Mouse (Mus musculus) mouse trophoblast stem cell (cell line): ENCODE results near the gene Bmpr1a.
"Not testable (repeated sequence)": the region's sequence is repeated elsewhere in the genome, so short reads cannot be mapped to it uniquely, and the experiment has no call there.

Experiments
- in situ Hi-C, 2 experiments: fragments of 300-500 bp; cut with MseI, MboI; formaldehyde crosslinking; loops; 2 replicates in 1 of 2; 3 replicates in 1 of 2; pipeline ENCODE4 v1.15.1; 2025

Bmpr1a gene

DNA sequence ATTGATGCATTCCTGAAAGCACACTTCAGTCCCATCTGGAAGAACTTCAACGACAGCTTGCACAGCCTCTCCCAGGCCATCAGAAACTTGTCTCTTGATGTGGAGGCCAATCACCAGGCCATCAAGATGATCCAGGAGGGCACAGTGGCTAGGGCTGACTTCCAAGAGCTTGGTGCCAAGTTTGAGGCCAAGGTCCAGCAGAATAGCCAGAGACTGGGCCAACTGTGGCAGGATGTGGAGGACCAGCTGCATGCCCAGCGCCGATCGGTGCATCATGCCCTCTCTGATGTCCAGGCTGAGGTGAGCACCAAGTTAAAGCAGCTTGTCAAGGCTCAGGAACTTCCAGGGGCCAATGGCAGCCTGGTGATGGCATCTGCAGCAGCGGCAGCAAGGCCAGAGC lies 105.3 kb downstream of the Bmpr1a start:
- in situ Hi-C loops = no loop called here

DNA sequence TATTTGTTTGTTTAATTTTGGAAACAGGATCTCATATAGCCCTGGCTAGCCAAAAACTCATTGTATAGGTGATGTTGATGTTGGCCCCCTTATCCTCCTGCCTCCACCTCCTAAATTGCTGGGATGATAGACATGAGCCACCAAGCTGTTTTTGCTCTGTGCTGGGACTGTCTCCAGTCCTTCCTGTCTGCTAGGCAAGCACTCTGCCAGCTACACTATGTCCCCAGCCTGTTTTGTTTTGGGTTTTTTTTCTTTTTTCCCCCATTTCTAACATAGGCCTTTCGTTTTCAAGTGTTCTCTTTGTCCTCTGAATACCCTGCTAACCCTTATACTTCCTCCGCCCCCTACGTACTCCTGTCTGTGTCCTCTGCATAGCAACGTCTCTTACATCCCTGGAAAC lies 109.8 kb downstream of the Bmpr1a start:
- in situ Hi-C loops = no loop called here

DNA sequence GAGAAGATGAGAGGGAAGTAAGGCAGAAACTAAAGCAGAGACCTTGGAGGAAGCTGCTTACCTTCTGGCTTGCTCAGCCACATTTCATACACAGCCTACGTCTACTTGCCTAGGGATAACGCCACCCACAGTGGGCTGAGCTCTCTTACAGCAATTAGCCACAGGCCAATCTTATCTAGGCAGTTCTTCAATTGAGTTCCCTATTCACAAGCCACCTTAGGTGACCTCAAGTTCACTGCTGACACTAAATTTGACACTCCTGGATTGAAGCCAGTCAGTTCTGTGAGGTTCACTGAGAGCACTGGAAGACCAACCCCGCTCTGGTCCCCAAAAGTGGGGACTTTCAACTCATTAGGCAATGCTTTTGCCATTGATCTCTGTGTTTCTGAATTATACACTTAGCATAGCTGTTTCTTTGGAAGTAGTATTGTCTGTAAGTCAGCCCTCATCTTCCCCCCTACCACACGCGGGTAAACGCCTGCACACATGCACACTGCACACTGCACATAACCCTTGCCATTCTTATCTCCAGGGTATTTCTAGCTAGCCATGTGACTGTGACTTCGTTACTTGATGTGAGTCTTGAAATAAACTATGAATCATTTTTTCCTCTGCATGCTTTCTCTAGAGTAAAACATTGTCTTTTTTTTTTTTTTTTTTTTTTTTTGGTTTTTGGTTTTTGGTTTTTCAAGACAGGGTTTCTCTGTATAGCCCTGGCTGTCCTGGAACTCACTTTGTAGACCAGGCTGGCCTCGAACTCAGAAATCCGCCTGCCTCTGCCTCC lies 120.0 kb downstream of the Bmpr1a start:
- in situ Hi-C loops = no loop called here

DNA sequence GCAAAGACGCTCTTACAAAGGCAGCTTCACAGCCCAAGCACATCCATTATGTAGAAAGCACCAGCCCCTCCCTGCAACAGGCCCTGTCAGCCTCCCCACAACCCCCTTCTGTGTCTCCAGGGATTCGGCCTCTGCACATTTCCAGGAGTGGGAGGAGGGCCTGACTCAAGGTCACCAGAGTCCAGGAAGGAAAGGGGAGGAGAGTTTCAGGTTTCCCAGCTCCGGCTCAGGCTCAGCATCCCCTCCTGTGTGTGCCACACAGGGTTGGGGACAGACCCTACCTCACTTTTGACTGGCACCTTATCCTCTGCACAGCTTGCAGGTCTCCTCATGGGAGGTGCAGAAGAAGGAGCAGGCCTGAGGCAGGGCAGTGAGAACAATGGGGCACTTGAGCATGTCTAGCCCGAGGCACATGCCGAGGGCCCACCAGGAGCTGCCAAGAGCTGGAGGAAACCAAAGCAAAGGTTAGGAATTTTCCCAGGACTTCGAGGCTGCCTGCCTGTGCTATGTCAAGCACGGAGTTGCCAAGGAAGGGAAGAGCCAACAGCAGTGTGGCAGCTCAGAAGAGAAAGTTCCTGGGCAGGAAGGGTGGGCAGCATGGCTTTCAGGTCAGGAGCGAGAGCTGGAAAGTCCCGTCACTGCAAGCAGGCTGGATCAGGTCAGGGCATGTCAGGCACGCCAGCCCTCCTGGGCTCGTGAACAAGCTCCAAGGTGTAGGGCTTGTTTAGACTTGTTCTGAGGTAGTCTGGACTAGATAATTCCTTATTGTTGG lies 124.4 kb downstream of the Bmpr1a start:
- in situ Hi-C loops = no loop called here

DNA sequence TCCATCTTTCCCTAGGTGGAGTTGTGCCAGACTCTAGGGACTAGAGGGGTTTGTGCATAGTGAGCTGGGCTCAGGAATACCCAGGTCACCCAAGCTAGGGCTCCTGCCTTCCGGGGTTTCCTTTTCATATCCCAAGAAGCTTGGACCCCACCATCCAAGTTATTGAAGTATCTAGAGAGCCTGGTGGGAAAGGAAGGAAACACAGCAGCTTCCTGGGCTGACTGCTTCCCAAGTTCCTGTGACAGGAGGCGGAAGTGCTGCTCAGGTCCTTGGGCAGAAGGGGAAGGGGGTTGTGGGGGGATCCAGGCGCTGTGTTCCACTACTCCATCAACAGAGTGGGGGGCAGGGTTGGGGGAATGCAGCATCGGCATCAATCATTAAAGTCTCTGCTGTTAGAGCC lies 126.0 kb downstream of the Bmpr1a start:
- in situ Hi-C loops = no loop called here

DNA sequence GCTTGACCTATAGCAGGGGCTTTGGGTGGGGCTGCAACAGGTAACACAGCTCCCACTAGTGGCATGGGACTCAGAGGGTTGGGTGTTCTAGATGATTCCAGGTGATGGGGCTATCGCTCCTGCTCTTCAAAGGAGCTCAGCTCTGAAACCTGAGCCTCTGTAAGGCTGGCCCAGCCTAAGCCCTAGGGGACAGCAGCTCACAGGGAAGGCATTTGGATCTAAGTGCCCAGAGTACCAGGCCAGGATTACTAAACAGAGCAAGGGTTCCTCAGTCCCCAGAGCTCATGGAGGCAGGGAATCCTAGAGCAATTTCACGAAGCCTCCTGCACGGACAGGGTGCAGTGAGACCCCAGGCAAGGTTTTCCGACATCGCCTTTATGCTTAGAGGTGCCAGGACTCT lies 127.2 kb downstream of the Bmpr1a start:
- in situ Hi-C loops = no loop called here

DNA sequence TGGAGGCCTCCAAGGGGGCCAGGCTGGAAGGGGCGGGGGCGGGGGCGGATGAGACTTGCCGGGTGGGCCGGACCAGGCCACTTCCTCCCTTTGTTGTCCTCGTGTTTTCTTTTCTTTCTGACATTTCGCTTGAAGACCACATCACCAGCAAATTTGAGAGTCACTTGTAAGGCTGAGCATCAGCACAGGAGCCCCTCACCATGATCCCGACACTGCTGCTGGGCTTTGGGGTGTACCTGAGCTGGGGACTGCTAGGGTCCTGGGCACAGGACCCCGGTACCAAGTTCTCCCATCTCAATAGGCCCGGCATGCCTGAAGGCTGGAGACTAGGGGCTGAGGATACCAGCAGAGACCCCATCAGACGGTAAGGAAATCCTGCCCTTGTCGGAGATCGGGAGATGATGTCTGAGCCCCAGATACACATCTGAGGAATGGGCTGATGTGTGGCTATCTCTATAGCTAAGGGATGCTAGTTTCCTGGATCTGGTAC lies 127.7 kb downstream of the Bmpr1a start, which contains the start of gene Mmrn2:
Mmrn2 (plus strand) TSS at position 51 of the 490 bp plus-strand sequence.
- in situ Hi-C loops = no loop called here

DNA sequence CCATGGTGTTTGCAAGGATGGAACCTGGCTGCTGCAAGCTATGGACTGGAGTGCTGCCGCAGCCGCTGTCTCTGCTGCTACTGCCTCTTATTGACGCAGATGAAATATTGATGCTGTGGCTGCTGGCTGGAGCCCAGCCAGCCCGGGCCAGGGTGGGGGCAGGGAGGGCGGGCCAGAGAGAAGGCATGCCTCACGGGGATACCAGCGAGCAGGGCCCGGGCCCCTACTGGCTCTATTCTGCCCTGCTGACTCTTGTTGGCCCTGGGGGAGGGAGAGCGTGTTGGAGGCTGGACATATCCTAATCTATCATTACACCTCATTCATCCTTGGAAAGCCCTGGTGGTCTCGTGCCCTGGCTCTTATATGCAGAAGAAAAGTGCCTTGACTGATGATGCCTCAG lies 128.6 kb downstream of the Bmpr1a start, which contains the start of gene Sncg:
Sncg (minus strand) TSS at position 213 of the 400 bp plus-strand sequence.
- in situ Hi-C loops = no loop called here

DNA sequence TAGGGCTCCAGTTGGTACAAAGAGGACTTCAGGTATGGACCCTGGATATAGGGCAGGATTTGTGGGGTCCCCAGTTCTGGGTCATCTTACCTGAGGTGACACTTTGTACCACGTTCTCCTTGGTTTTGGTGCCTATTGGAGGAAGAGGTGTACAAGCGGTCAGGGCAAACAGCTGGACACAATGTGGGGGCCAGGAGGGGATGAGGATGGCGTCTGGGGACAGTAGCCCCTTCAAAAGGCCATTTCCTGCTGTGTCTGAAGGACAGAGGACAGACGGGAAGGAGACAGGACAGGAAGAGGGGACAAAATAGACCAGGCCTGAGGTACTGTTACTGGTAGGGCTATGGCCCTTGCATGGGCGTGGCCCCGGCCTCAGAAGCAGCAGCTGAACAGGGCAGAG lies 129.6 kb downstream of the Bmpr1a start:
- in situ Hi-C loops = no loop called here

DNA sequence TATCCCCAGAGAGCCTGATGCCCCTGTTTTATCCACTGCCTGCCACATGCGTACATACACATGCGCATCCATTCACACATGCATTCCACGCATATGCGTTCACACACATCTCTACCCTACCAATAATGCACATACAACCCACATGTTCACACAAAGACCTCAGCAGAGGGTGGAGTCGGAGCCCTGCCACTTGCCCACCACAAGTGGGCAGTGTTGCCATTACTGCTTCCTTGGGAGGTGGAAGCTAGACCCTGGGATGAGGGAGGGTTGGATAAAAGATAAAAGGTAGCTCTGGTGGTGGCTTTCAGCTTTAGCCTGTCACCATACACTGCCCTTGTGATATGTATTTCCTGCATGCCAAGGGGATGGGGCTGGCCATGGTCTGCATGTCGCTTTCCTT lies 130.5 kb downstream of the Bmpr1a start:
- in situ Hi-C loops = no loop called here

DNA sequence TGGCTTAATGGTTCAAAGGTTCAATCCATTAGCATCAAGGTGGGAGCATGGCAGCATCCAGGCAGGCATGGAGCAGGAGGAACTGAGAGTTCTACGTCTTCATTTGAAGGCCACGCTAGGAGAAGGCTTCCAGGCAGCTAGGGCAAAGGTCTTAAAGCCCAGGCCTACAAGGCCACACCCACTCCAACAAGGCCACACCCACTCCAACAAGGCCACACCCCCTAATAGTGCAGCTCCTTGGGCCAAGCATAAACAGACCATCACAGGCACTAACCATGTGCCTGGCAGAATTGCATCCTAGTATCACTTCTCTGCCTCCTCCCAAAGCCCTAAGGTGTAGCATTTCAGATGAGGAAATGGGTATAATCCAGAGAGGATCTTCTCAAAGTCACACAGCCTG lies 131.4 kb downstream of the Bmpr1a start:
- in situ Hi-C loops = no loop called here

DNA sequence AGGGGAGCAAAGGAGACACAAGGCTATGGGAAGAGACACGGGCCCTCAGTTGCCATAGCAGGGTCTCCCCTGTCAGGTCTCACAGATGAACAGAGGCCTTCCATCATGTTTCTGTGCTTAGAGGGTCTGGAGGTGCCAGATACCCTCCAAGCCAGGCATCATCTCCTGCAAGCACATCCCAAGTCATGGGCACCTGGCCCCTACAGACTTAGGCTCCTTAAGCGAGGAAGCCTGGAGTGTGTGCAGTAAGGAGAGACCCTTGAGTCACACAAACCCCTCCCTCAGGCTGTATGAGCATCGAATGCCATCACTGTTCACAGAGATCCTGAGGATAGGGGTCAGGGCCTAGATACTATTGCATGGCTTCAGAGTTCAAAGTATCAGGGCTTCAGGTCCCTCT lies 132.2 kb downstream of the Bmpr1a start:
- in situ Hi-C loops = no loop called here

DNA sequence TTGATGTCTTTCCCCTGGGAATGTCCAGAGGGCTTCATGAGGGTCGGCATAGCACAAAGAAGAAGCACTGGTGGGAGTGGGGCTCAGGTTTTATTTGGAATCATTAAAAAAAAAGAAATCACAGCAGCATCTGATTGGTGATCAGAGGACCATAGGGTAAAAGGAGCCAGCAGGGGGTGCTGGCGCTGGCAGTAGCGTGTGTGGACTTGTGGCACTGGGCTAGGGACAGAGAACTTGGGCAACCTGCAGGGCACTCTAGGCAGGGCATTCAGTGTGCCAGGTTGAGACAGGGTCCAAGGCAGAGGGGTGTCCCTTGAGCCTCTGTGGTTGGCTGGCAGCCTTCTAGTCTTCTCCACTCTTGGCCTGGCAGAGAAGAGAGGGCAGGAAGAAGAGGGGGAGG lies 132.9 kb downstream of the Bmpr1a start:
- in situ Hi-C loops = no loop called here

DNA sequence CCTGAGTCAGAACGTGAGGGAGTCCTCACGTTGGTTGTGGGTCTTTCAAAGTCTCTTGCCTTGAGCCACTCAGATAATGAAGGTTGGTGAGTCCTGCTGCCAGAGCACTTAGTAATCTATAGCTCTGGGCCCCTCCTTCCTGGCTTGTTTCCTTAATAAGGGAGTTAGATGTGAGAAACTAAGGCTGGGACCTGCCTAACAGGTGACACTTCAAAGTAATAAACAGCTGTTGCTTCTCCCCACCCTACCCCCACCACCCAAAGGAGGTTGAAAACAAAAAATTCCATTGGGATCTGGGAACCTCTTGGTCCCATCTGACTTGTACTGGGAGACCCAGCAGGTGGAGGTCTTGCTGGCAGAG lies 138.0 kb downstream of the Bmpr1a start:
- in situ Hi-C loops = no loop called here

DNA sequence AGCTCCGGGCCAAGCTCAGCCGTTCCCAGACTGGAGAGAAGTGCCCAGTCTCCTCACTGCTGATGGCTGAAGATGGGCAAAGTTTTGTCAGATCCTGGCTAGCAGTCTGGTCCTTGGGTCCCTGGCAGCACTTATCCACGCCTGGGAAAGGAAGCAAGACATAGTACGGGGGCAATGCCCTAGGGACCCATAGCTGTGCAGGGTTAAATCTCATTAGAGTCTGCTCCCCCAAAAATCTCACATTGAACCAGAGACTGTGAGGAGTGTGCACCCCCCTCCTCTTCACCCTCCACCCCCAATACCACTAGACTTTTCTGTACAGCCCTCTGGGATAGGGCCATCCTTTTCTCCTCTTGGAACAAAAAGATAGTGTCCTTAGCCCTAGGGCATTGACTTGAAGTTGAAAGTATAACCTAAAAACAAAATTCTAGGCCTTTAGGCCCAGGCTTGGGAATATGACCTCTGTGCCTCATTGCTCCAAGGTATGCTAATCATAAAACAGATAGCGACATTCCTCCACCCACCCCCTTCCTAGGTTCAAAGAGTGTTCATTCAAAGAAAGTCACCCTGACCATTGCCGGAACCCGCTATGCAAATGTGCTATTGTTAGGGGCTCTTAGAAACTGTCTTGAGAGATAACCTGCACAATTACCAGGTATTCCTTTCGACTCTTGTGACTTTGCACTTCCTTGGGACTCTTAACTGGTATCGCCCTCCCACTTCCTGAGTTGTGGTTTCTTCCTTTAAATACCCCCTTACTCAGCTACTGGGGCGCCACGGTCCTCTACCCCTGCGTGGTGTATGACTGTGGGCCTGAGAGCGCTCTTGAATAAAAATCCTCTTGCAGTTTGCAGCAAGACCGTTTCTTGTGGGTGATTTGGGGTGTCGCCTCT lies 138.6 kb downstream of the Bmpr1a start:
- in situ Hi-C loops = not testable (repeated sequence)

DNA sequence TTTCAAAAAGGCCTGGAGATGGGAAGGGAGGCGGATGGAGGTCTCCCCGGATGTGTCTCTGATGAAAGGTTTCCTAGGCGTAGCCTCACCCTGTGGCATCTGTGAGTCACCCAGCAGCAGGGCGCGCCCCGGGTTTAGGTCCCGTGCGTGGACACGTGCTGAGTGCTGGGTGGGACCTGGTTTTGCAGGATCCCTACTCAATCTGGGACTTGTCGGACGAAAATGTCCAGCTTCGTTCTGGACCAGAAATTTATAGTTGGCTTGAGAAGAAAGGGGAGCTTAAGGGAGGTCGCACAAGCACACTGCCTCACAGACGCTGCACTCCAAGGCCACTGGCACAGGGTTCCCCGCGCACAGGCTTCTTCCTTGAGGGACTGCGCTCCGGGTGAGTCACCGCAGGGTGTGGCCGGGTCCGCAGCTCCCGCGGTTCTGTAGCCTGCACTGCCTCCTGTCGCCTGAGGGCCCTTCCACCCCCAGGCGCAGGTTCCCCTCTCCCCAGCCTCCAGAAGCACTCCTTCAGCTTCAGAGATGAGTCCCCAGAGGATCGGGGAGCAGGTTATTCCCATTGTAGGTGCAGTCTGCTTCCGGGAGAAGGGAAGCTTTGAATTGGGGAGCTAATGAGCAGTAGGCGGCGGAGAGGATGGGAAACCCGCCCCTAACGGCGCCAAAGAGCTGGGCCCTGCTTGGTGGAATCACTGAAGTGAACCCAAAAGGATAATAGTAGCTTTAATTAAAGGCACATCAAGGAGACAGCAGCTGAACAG lies 139.5 kb downstream of the Bmpr1a start:
- in situ Hi-C loops = no loop called here

DNA sequence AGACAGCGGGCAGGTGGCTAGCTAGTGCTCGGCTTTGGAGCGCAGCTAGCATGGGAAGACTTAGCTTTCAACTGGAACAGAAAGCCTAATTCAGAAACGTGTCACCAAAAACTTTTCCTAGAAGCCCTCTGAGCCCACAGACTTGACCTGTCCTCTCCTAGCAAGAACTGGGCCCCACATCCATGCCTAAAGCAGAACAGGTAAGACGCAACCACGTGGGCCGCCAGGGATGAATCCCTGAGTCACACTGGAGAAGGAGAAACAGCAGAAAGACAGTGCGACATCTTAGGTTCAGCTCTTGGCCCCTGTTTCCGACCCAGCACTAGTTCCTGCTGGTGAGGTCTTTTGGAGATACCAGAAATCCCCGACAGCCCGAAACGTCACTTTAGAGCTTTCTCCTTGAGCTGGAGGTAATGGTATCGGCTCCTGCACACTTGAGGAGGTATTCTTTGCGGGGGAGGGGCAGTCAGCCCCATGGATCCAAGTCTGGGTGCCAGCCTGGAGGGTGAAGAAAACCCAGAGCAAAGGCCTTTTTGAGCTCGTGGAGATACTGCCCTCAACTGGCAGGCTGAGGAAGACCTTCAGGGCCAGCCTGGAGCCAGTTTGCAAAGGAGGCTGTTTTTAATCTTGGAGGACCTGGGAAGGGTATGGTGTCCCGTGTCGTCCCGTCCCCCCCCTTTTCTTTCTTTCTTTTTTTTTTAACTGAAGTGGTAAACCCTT lies 140.3 kb downstream of the Bmpr1a start:
- in situ Hi-C loops = no loop called here

DNA sequence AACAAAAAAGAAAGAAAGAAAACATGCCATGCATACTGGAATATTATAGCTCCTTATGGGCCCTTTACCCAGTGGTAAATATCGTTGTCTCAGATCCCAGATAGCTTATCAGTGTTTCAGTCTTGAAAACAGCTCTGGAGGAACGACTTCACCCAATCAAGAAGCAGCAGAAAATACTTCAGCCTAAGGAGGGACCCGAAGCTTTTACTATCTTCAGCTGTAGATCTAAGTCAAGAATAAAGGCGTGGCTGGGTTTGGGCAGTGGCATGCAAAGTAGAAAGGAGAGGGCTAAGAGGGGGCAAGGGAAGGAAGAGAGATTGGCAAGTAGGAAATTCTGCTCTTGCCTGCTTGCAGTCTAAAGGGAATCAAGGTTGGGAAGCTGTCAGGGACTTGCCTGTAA lies 141.0 kb downstream of the Bmpr1a start:
- in situ Hi-C loops = no loop called here
